Mouse (Mus musculus): Measurements from ENCODE around the gene Polm.

GRCm38 (mm10) chr11:5789754-5790333 lies 48.0 kb downstream of the Polm start:
- TF ChIP-seq CTCF (IDR thresholded peaks at IDR 0.05 in 2 of 3, conservative IDR thresholded peaks at IDR 0.05 in 1 of 3; ENCODE audit: control insufficient read depth in 1 of 3, insufficient read depth in 1 of 3, low read depth in 2 of 3, low read length in 3 of 3, poor library complexity in 1 of 3, severe bottlenecking in 1 of 3), result no peak
- no peak for TF ChIP-seq POLR2A (IDR thresholded peaks at IDR 0.05; ENCODE audit: control insufficient read depth in 1 of 2, insufficient read depth in 1 of 2, low read depth in 1 of 2, low read length in 2 of 2, poor library complexity in 1 of 2)
- no peak for TF ChIP-seq E2F4 (IDR thresholded peaks at IDR 0.05; ENCODE audit: borderline replicate concordance, low read depth, low read length)
- no peak for TF ChIP-seq USF2 (IDR thresholded peaks at IDR 0.05; ENCODE audit: borderline replicate concordance in 1 of 2, insufficient read depth in 1 of 2, low read depth in 1 of 2, low read length in 2 of 2)
- no peak; the same call in 1 of the 2 replicates for TF ChIP-seq ZMIZ1 (IDR thresholded peaks at IDR 0.05; ENCODE audit: low read depth, low read length)

All from MEL (cell line).